Mouse (Mus musculus): ENCODE data around the gene Fcer1g.

DNA sequence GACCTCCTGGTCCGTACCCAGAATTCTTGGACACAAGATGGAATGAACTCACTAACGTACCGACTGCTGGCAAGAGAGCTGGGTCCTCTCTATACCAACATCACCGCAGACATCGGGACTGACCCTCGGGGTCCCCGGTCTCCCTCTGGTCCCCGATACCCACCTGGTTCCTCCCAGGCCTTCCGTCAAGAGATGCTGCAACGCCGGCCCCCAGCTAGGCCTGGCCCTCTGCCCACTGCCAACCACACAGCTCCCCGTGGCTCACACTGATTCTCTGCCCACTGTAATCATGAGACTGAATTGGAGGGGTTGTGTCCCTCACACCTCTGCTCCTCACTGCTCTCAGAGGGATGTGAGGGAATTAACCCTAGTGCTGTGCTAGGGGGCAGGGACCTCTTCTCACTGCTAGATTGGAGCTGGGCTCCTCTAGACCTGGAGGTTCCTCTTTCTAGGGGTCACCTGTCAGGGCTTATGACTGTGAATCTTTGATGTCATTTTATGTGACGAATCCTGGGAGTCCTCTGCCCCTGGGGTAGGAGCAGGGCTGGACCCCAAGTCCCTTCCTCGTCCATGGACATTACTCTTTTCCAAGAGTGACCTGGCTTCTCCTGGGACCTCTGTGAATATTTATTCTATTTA is 42.1 kb upstream of the Fcer1g start:
- TF ChIP-seq POLR2A (IDR thresholded peaks at IDR 0.05; ENCODE audit: control insufficient read depth, extremely low read depth, insufficient read depth, low read length, poor library complexity) (no peak), CTCF (IDR thresholded peaks at IDR 0.05; ENCODE audit: borderline replicate concordance, control insufficient read depth, extremely low read depth, insufficient read depth, low read length, poor library complexity) (no peak)

All from thymus, adult 2 months (tissue).